Mouse (Mus musculus) heart, postnatal 0 days (tissue): ENCODE measurements around the gene Asb4.

ENCODE experiments used
- CTCF ChIP-seq: IDR thresholded peaks from 2 replicates; pipeline ENCODE4 v1.5.1; 2016; ENCODE audit warnings: antibody characterized with exemption, control low read depth, low read depth
- EP300 ChIP-seq: IDR thresholded peaks from 2 replicates; pipeline ENCODE4 v1.6.1; 2016; ENCODE audit warnings: antibody characterized with exemption, low read depth

- TF ChIP-seq CTCF (no peak), EP300 (no peak)
Measured at GRCm38 (mm10) chr6:5390298-5390697, 7.1 kb downstream of the Asb4 start.
